Mouse (Mus musculus): ENCODE data around the gene Krtap8-1. TPM values are rescaled to one million over a fixed set of nuclear protein-coding genes. Genes with fewer than 3 reads are reported as not detected.

Gene Krtap8-1
- polyA plus RNA-seq, 1 experiment from 2014 or later, result not detected

DNA sequence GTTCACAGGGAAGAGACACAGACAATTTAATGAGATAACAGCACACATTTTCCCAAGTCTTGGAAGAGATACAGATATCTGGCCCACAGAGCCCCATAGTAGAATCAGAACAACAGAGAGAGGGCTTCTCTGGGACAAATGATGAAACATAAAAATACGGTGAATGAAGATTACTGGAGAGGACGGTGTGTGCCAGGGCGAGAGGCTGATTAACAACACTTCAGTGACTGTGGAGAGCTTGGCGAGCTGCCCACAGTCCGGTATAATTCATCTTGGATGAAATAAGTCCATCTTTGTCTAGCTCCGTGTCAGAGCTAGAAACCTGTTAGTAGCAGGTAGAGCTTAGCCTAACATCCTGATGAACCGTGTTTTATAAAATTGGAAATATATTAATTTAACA, 25.7 kb upstream of the Krtap8-1 start:
- H3K27ac ChIP-seq (ENCODE audit: low read depth, low read length), result no peak overlapping the region
- 79% methylated on average over 7 of the region's 7 CpGs for WGBS (ENCODE audit: insufficient replicate concordance)
- H3K4me2 ChIP-seq, result no peak overlapping the region
- H3K4me1 ChIP-seq (ENCODE audit: control insufficient read depth, insufficient read depth, low read length), result no peaks in the 10 kb centered on the region
- no peak overlapping the region for H3K4me3 ChIP-seq (ENCODE audit: low read depth, low read length)
- no peaks in the 10 kb centered on the region for H3K36me3 ChIP-seq (ENCODE audit: control insufficient read depth, insufficient read depth, low read length)
- no peak overlapping the region for H3K9ac ChIP-seq (ENCODE audit: low read depth, low read length)
- no peaks in the 10 kb centered on the region for H3K9me3 ChIP-seq (replicated peaks; ENCODE audit: control insufficient read depth, low read length)
- no peaks in the 10 kb centered on the region for H3K27me3 ChIP-seq (ENCODE audit: control insufficient read depth, insufficient read depth, low read length)
- ATAC-seq (replicated peaks; ENCODE audit: insufficient number of reproducible peaks, low FRiP score, low TSS enrichment), result no peak

DNA sequence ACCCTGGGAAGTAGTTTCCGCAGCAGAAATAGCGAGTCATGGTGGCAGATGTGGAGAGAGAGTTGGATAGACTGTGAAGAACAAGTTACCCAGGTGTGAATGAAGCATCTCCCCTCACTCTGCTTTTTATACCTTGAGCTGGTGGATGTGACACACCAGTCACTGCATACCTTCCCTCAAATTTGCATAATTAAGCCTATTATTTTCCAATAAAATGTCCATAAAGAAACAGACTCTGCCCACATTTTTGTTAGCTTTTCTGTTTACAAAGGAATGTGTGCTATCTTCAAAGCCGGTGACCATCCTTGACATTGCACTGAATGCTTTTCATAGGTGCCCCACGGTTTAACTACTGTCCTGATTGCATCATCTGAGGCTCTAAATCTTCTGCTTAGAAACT, 20.5 kb upstream of the Krtap8-1 start, which contains the start of gene Krtap7-1:
Gene Krtap7-1, minus strand, starts transcription at position 101 of the 400 bp plus-strand sequence.
- H3K4me1 ChIP-seq (ENCODE audit: control insufficient read depth, insufficient read depth, low read length), result no peaks in the 10 kb centered on the region
- no peak within 1 kb of the TSS for H3K4me3 ChIP-seq (ENCODE audit: low read depth, low read length)
- H3K27ac ChIP-seq (ENCODE audit: low read depth, low read length), result no peak within 1 kb of the TSS
- no peaks in the 10 kb centered on the region for H3K9me3 ChIP-seq (replicated peaks; ENCODE audit: control insufficient read depth, low read length)
- 82% methylated on average over 4 of the region's 4 CpGs for WGBS (ENCODE audit: insufficient replicate concordance)
- H3K27me3 ChIP-seq (ENCODE audit: control insufficient read depth, insufficient read depth, low read length), result no peaks in the 10 kb centered on the region
- no peaks in the 10 kb centered on the region for H3K36me3 ChIP-seq (ENCODE audit: control insufficient read depth, insufficient read depth, low read length)
- no peak within 1 kb of the TSS for H3K4me2 ChIP-seq
- no peak for ATAC-seq (replicated peaks; ENCODE audit: insufficient number of reproducible peaks, low FRiP score, low TSS enrichment)
- no peak within 1 kb of the TSS for H3K9ac ChIP-seq (ENCODE audit: low read depth, low read length)

GRCm38 (mm10) chr16:89503571-89503970, 15.8 kb upstream of the Krtap8-1 start:
- Histone ChIP-seq H3K9me3 (replicated peaks; ENCODE audit: control insufficient read depth, low read length) (no peaks in the 10 kb centered on the region), H3K4me1 (ENCODE audit: control insufficient read depth, insufficient read depth, low read length) (no peaks in the 10 kb centered on the region), H3K4me3 (ENCODE audit: low read depth, low read length) (no peak overlapping the region), H3K9ac (ENCODE audit: low read depth, low read length) (no peak overlapping the region), H3K27ac (ENCODE audit: low read depth, low read length) (no peak overlapping the region), H3K36me3 (ENCODE audit: control insufficient read depth, insufficient read depth, low read length) (no peaks in the 10 kb centered on the region), H3K4me2 (no peak overlapping the region), H3K27me3 (ENCODE audit: control insufficient read depth, insufficient read depth, low read length) (no peaks in the 10 kb centered on the region)
- WGBS (ENCODE audit: insufficient replicate concordance), result 86% methylated on average over 2 of the region's 2 CpGs
- no peak for ATAC-seq (replicated peaks; ENCODE audit: insufficient number of reproducible peaks, low FRiP score, low TSS enrichment)

GRCm38 (mm10) chr16:89501870-89502269, 14.1 kb upstream of the Krtap8-1 start:
- no peak overlapping the region for H3K4me2 ChIP-seq
- H3K36me3 ChIP-seq (ENCODE audit: control insufficient read depth, insufficient read depth, low read length), result no peaks in the 10 kb centered on the region
- ATAC-seq (replicated peaks; ENCODE audit: insufficient number of reproducible peaks, low FRiP score, low TSS enrichment), result no peak
- H3K4me3 ChIP-seq (ENCODE audit: low read depth, low read length), result no peak overlapping the region
- H3K27ac ChIP-seq (ENCODE audit: low read depth, low read length), result no peak overlapping the region
- H3K9ac ChIP-seq (ENCODE audit: low read depth, low read length), result no peak overlapping the region
- no peaks in the 10 kb centered on the region for H3K4me1 ChIP-seq (ENCODE audit: control insufficient read depth, insufficient read depth, low read length)
- H3K9me3 ChIP-seq (replicated peaks; ENCODE audit: control insufficient read depth, low read length), result no peaks in the 10 kb centered on the region
- no peaks in the 10 kb centered on the region for H3K27me3 ChIP-seq (ENCODE audit: control insufficient read depth, insufficient read depth, low read length)
- WGBS (ENCODE audit: insufficient replicate concordance), result 70% methylated on average over 5 of the region's 5 CpGs

DNA sequence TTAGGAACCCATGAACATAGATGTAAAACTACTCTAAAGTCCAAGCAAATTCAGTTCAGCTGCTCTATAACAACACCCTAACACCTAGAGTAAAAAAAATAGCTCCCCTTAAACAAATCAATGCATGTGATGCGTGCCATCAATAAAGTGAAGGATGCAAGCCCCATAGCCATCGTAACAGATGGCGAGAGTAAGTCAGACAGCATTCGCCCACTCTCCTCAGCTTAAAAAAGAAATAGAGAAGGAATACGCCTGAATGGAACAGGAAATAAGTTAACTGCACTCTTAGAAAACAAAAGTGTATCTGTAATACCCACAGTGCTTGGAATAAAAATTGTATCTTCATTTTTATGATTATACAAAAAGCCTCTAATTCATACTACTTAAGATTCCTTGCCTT, 9.2 kb upstream of the Krtap8-1 start:
- Histone ChIP-seq H3K4me3 (ENCODE audit: low read depth, low read length) (no peak overlapping the region), H3K4me1 (ENCODE audit: control insufficient read depth, insufficient read depth, low read length) (no peaks in the 10 kb centered on the region), H3K27ac (ENCODE audit: low read depth, low read length) (no peak overlapping the region), H3K4me2 (no peak overlapping the region), H3K9ac (ENCODE audit: low read depth, low read length) (no peak overlapping the region), H3K27me3 (ENCODE audit: control insufficient read depth, insufficient read depth, low read length) (no peaks in the 10 kb centered on the region), H3K36me3 (ENCODE audit: control insufficient read depth, insufficient read depth, low read length) (no peaks in the 10 kb centered on the region), H3K9me3 (replicated peaks; ENCODE audit: control insufficient read depth, low read length) (no peaks in the 10 kb centered on the region)
- WGBS (ENCODE audit: insufficient replicate concordance), result 87% methylated on average over 5 of the region's 5 CpGs
- no peak for ATAC-seq (replicated peaks; ENCODE audit: insufficient number of reproducible peaks, low FRiP score, low TSS enrichment)

GRCm38 (mm10) chr16:89495394-89496153, 7.8 kb upstream of the Krtap8-1 start:
- H3K4me3 ChIP-seq (ENCODE audit: low read depth, low read length), result no peak overlapping the region
- H3K27ac ChIP-seq (ENCODE audit: low read depth, low read length), result no peak overlapping the region
- H3K27me3 ChIP-seq (ENCODE audit: control insufficient read depth, insufficient read depth, low read length), result no peaks in the 10 kb centered on the region
- H3K4me2 ChIP-seq, result no peak overlapping the region
- no peaks in the 10 kb centered on the region for H3K9me3 ChIP-seq (replicated peaks; ENCODE audit: control insufficient read depth, low read length)
- ATAC-seq (replicated peaks; ENCODE audit: insufficient number of reproducible peaks, low FRiP score, low TSS enrichment), result 0 out of 2 replicates have a peak, but pooled peaks have one; percentile 49
- no peaks in the 10 kb centered on the region for H3K36me3 ChIP-seq (ENCODE audit: control insufficient read depth, insufficient read depth, low read length)
- no peak overlapping the region for H3K9ac ChIP-seq (ENCODE audit: low read depth, low read length)
- no peaks in the 10 kb centered on the region for H3K4me1 ChIP-seq (ENCODE audit: control insufficient read depth, insufficient read depth, low read length)
- 79% methylated on average over 7 of the region's 7 CpGs for WGBS (ENCODE audit: insufficient replicate concordance)

- H3K27ac ChIP-seq (ENCODE audit: low read depth, low read length), result no peak overlapping the region
- no peak overlapping the region for H3K4me2 ChIP-seq
- H3K4me1 ChIP-seq (ENCODE audit: control insufficient read depth, insufficient read depth, low read length), result no peaks in the 10 kb centered on the region
- no peaks in the 10 kb centered on the region for H3K27me3 ChIP-seq (ENCODE audit: control insufficient read depth, insufficient read depth, low read length)
- H3K4me3 ChIP-seq (ENCODE audit: low read depth, low read length), result no peak overlapping the region
- no peak overlapping the region for H3K9ac ChIP-seq (ENCODE audit: low read depth, low read length)
- ATAC-seq (replicated peaks; ENCODE audit: insufficient number of reproducible peaks, low FRiP score, low TSS enrichment), result no peak
- H3K9me3 ChIP-seq (replicated peaks; ENCODE audit: control insufficient read depth, low read length), result no peaks in the 10 kb centered on the region
- H3K36me3 ChIP-seq (ENCODE audit: control insufficient read depth, insufficient read depth, low read length), result no peaks in the 10 kb centered on the region
- WGBS (ENCODE audit: insufficient replicate concordance), result 80% methylated on average over 12 of the region's 12 CpGs
Measured at GRCm38 (mm10) chr16:89477679-89478314, 10.0 kb downstream of the Krtap8-1 start.

DNA sequence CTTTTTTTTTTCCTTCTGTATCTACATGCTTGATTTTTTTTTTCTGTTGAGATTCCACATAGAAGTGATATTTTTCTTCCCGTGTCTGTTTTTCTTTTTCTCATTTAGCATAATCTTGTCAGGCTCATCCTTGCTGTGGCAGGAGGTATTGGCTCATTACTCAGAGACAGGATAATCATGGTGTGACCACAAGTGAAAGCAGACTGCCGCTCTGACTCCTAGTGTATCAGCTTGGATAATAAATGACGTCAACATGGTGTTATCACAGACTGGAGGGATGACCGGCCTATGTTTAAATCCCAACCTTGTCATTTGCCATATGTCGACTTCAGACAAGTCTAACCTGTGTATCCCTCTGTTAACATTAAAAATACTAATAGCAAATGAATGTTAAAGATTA, 26.6 kb downstream of the Krtap8-1 start:
- 57% methylated on average over 5 of the region's 5 CpGs for WGBS (ENCODE audit: insufficient replicate concordance)
- H3K9ac ChIP-seq (ENCODE audit: low read depth, low read length), result no peak overlapping the region
- H3K4me1 ChIP-seq (ENCODE audit: control insufficient read depth, insufficient read depth, low read length), result no peaks in the 10 kb centered on the region
- no peak overlapping the region for H3K4me2 ChIP-seq
- 0 out of 2 replicates have a peak, but pooled peaks have one; percentile 57 for ATAC-seq (replicated peaks; ENCODE audit: insufficient number of reproducible peaks, low FRiP score, low TSS enrichment)
- no peak overlapping the region for H3K27ac ChIP-seq (ENCODE audit: low read depth, low read length)
- H3K4me3 ChIP-seq (ENCODE audit: low read depth, low read length), result no peak overlapping the region
- H3K9me3 ChIP-seq (replicated peaks; ENCODE audit: control insufficient read depth, low read length), result no peaks in the 10 kb centered on the region
- H3K36me3 ChIP-seq (ENCODE audit: control insufficient read depth, insufficient read depth, low read length), result no peaks in the 10 kb centered on the region
- no peaks in the 10 kb centered on the region for H3K27me3 ChIP-seq (ENCODE audit: control insufficient read depth, insufficient read depth, low read length)
